Mouse (Mus musculus) kidney, adult 9 months (tissue): ENCODE results near the gene Gm3532.
"Not testable (repeated sequence)": the region's sequence is repeated elsewhere in the genome, so short reads cannot be mapped to it uniquely, and the experiment has no call there.

Experiments
- DNase-seq: peaks from one replicate; pipeline ENCODE4 v3.0.0; 2022

Gm3532 gene

DNA sequence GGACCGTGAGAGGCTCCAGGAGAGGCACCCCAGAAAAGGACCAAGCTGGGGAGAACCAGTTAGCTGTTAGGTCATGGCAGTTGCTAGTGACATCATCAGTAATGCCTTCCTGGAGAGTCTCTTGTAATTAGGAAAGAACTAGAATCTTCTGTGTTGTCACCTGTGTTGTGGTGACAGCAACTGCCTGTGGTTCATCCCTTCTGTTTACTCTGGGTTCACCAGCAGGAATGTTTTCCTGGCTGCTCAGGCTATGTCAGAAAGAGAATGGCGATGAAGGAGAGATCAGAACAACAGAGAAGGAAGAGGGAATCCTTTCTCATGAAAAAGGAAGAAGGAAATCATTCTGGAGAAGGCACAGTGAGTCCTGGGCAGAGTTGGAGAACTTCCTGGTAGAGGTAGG lies at the start of gene Gm3532:
TSS of gene Gm3532 (plus strand) at position 301 of the 400 bp plus-strand sequence.
- DNase-seq = not testable (repeated sequence)

DNA sequence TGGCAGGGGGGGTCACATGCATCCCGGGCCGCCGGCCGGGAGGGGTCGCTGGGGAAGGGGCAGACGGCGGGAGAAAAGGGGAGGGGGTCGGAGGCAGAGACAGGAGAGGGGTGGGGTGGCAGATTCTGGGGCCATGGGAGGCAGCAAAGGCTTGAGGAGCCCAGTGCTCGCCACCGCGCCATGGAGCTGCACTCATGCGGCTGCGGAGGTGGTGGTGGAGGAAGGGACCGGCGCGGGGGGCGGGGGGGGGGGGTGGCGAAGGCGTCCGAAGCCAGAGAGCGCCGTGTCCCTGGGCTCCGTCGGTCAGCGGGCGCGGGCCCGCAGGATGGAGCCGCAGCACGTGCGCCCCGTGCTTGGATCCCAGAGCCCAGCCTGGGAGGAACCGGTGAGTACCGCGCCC lies 36.9 kb upstream of the Gm3532 start, which contains the start of gene Gm3488:
TSS of gene Gm3488 (plus strand) at position 301 of the 400 bp plus-strand sequence.
- not testable (repeated sequence) for DNase-seq
